Mouse (Mus musculus) liver, embryonic 14.5 days (tissue): Measurements from ENCODE around the gene Muc13. TPM values are rescaled to one million over a fixed set of nuclear protein-coding genes. Genes with fewer than 3 reads are reported as not detected.

Source experiments
- ATAC-seq: fragments of 200-750 bp; cut with Nextera tagmentation; 2 replicates; pipeline ENCODE4 v1.8.0; 2017; ENCODE audit warnings: moderate number of reproducible peaks, mild to moderate bottlenecking, moderate library complexity; ENCODE audit not compliant: insufficient read depth
- DNase-seq, 3 experiments: peaks; one replicate each; pipeline ENCODE4 v3.0.0-alpha.2; 2012 to 2013; ENCODE audit warnings: low read depth in 3 of 3, low spot score in 3 of 3
- H3K27ac ChIP-seq: fragments of 300-500 bp; sonication (generic); 2 replicates; pipeline ENCODE4 v1.5.1; 2014; ENCODE audit warnings: moderate library complexity, mild to moderate bottlenecking, control low read depth, inconsistent platforms
- H3K27me3 ChIP-seq: fragments of 300-500 bp; sonication (generic); 2 replicates; pipeline ENCODE4 v1.6.1; 2014; ENCODE audit warnings: mild to moderate bottlenecking, low read length, moderate library complexity; ENCODE audit not compliant: control insufficient read depth, insufficient read depth
- H3K36me3 ChIP-seq: fragments of 300-500 bp; sonication (generic); replicated peaks from 2 replicates; pipeline ENCODE4 v1.6.1; 2014; ENCODE audit warnings: low read depth; ENCODE audit not compliant: control insufficient read depth, insufficient read depth
- H3K4me1 ChIP-seq, 2 experiments: fragments of 200-500 bp in 1 of 2; fragments of 300-500 bp in 1 of 2; sonication (generic) in 1 of 2; replicated peaks; 2 replicates each; pipeline ENCODE4 v1.6.1; 2012 to 2014; ENCODE audit warnings: antibody characterized with exemption in 1 of 2, inconsistent platforms in 1 of 2, low read length in 1 of 2; ENCODE audit not compliant: control insufficient read depth in 2 of 2, insufficient read depth in 2 of 2
- H3K4me2 ChIP-seq: fragments of 300-500 bp; sonication (generic); 2 replicates; pipeline ENCODE4 v1.6.1; 2014; ENCODE audit warnings: low read depth, mild to moderate bottlenecking, control low read depth, moderate library complexity
- H3K4me3 ChIP-seq, 2 experiments: fragments of 200-500 bp in 1 of 2; fragments of 300-500 bp in 1 of 2; sonication (generic) in 1 of 2; 2 replicates each; pipeline ENCODE4 v1.5.1; 2012 to 2014; ENCODE audit warnings: low read depth in 2 of 2, low read length in 2 of 2, mild to moderate bottlenecking in 2 of 2, control low read depth in 1 of 2, inconsistent platforms in 1 of 2, moderate library complexity in 1 of 2; ENCODE audit not compliant: insufficient read depth in 1 of 2
- H3K9ac ChIP-seq: fragments of 300-500 bp; sonication (generic); replicated peaks from 2 replicates; pipeline ENCODE4 v1.6.1; 2014; ENCODE audit warnings: mild to moderate bottlenecking, control low read depth, moderate library complexity
- H3K9me3 ChIP-seq: fragments of 300-500 bp; sonication (generic); 2 replicates; pipeline ENCODE4 v1.6.1; 2016; ENCODE audit warnings: low read length, mixed read lengths; ENCODE audit not compliant: control insufficient read depth
- CTCF ChIP-seq: IDR thresholded peaks from 2 replicates; pipeline ENCODE4 v1.5.1; 2016; ENCODE audit warnings: antibody characterized with exemption, low read depth, control low read depth
- EP300 ChIP-seq: IDR thresholded peaks from 2 replicates; pipeline ENCODE4 v1.6.1; 2016; ENCODE audit warnings: antibody characterized with exemption, low read depth
- WGBS: fragments of 180-500 bp; shearing (Covaris S2); extraction: QIAGEN DNeasy Blood & Tissue Kit; methylation state at CpG from one replicate; pipeline ENCODE4 v1.1.7; 2014; ENCODE audit not compliant: insufficient replicate concordance; 5-methylcytosine and 5-hydroxymethylcytosine counted together
- polyA plus RNA-seq, 2 experiments: library from polyadenylated mRNA; depleted of rRNA in 1 of 2; stranded (reverse) in 1 of 2; unstranded in 1 of 2; fragments of >200 nt; fragmentation: Nextera tagmentation in 1 of 2; extraction: Ambion mirVana in 1 of 2; gene quantifications; 2 replicates each; pipeline versions ENCODE4 v1.2.1 to v1.2.3; 2012 to 2014

Muc13 gene
- polyA plus RNA-seq, 2 experiments = 1.4 to 1.9 TPM

- no peaks in the 10 kb centered on the region for H3K36me3 ChIP-seq
- 21% methylated on average over 17 of the region's 17 CpGs for WGBS
- ATAC-seq = no peak
- no peak overlapping the region for H3K9ac ChIP-seq
- no peak overlapping the region for H3K27ac ChIP-seq
- DNase-seq = peak; percentile 34 to 59 (median 40)
- H3K4me3 ChIP-seq = no peak overlapping the region
- no peaks in the 10 kb centered on the region for H3K9me3 ChIP-seq
- no peaks in the 10 kb centered on the region for H3K27me3 ChIP-seq
- TF ChIP-seq EP300 (no peak), CTCF (peak; percentile 78)
- no peak overlapping the region for H3K4me2 ChIP-seq
- H3K4me1 ChIP-seq = 0 out of 4 replicates have a peak, but pooled peaks cover 0 to 2% of the 10 kb centered on the region in 2 experiments
These were observed 26.7 kb downstream of the Muc13 start for GRCm38 (mm10) chr16:33820269-33821178.

- DNase-seq (no peak), ATAC-seq (no peak)
- TF ChIP-seq EP300 (no peak), CTCF (no peak)
- WGBS = 77% methylated on average over 5 of the region's 6 CpGs
- peaks cover 11% of the 10 kb centered on the region for H3K27me3 ChIP-seq
- H3K4me3 ChIP-seq = no peak overlapping the region
- H3K4me1 ChIP-seq = 0 out of 4 replicates have a peak, but pooled peaks cover 0 to 2% of the 10 kb centered on the region in 2 experiments
- H3K9me3 ChIP-seq = no peaks in the 10 kb centered on the region
- H3K36me3 ChIP-seq = no peaks in the 10 kb centered on the region
- no peak overlapping the region for H3K27ac ChIP-seq
- no peak overlapping the region for H3K4me2 ChIP-seq
- H3K9ac ChIP-seq = no peak overlapping the region
These were observed 30.8 kb downstream of the Muc13 start for GRCm38 (mm10) chr16:33824603-33825002.

GRCm38 (mm10) chr16:33828496-33828895 lies 34.7 kb downstream of the Muc13 start:
- Histone ChIP-seq H3K4me2 (no peak overlapping the region), H3K4me3 (no peak overlapping the region), H3K9me3 (no peaks in the 10 kb centered on the region), H3K4me1 (peaks cover 0 to 6% of the 10 kb centered on the region in 2 experiments; a peak in 2 of 4 replicates), H3K9ac (no peak overlapping the region), H3K27me3 (peaks cover 38% of the 10 kb centered on the region), H3K36me3 (no peaks in the 10 kb centered on the region), H3K27ac (no peak overlapping the region)
- 57% methylated on average over 7 of the region's 7 CpGs for WGBS
- ATAC-seq (no peak), DNase-seq (no peak)
- no peak for TF ChIP-seq EP300
- no peak for TF ChIP-seq CTCF

GRCm38 (mm10) chr16:33829301-33829831 lies 35.5 kb downstream of the Muc13 start, which contains the start of gene Itgb5:
TSS of gene Itgb5 (plus strand) at chr16:33829665.
- peak; percentile 57; the same call in 1 of the 2 replicates for ATAC-seq

More at GRCm38 (mm10) chr16:33829301-33829831, 35.5 kb downstream of the Muc13 start, which contains the start of gene Itgb5:
- peak within 1 kb of the TSS; percentile 54 to 60 for H3K4me3 ChIP-seq
- peaks cover 0 to 9% of the 10 kb centered on the region in 2 experiments; a peak in 2 of 4 replicates for H3K4me1 ChIP-seq
- H3K9me3 ChIP-seq = no peaks in the 10 kb centered on the region
- 2% methylated on average over 35 of the region's 43 CpGs for WGBS
- H3K4me2 ChIP-seq = peak within 1 kb of the TSS; percentile 47
- DNase-seq = no peak
- peaks cover 46% of the 10 kb centered on the region for H3K27me3 ChIP-seq
- no peak within 1 kb of the TSS for H3K27ac ChIP-seq
- H3K36me3 ChIP-seq = no peaks in the 10 kb centered on the region
- H3K9ac ChIP-seq = peak within 1 kb of the TSS; percentile 33; the same call in 1 of the 2 replicates
- no peak for TF ChIP-seq EP300
- TF ChIP-seq CTCF = no peak
